Mouse (Mus musculus) kidney, adult 2 months (tissue): ENCODE measurements around the gene Fam222a.

Experiments used
- CTCF ChIP-seq: fragments of 200-500 bp; conservative IDR thresholded peaks from 2 replicates; pipeline ENCODE4 v1.5.1; 2011; ENCODE audit warnings: low read depth, mild to moderate bottlenecking, control low read depth, low read length, moderate library complexity, mixed read lengths; ENCODE audit not compliant: insufficient read depth, insufficient read length
- POLR2A ChIP-seq: fragments of 200-500 bp; IDR thresholded peaks from one replicate; pipeline ENCODE4 v1.6.1; 2011; ENCODE audit warnings: low read depth, low read length, control low read depth

GRCm38 (mm10) chr5:114614863-114615262 lies 47.0 kb downstream of the Fam222a start:
- no peak for TF ChIP-seq POLR2A
- no peak for TF ChIP-seq CTCF
